Comparison of ENCODE assay signal across 9 mouse cellular contexts in the genomic region with DNA sequence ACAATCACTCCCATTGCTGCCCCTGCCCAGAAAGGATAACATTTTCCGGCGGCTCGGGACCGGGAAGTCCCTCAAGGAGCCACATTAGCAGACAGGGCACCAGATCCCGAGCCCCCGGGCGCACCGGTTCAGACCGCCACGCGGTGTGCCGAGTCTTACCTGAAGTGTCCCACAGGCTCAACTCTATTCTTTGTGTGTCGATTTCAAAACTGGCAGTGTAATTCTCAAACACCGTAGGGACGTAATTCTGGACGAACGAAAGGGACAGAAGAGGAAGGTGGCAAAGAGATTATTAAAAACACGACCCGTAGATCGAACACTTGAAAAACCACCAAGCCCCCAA. TPM values are rescaled to one million over a fixed set of nuclear protein-coding genes. Genes with fewer than 3 reads are reported as not detected.
DNase-seq lines count a peak whose midpoint lies in the region; ATAC-seq and TF ChIP-seq lines count a peak whose summit lies in the region.
"Had no signal": no experiment of that assay in that cellular context is flagged by ENCODE, and none has a peak within 500 bp of the region (broad histone marks: within the 10 kb centered on the region; RNA-seq: fewer than 3 reads in every experiment).

No protein-coding gene starts in this region.

- no peaks in the 10 kb centered on the region for H3K9me3 ChIP-seq in heart, embryonic 15.5 days (replicated peaks)
- no peaks in the 10 kb centered on the region for H3K9me3 ChIP-seq in E14TG2a.4 (ENCODE audit: low read length)
- no peaks in the 10 kb centered on the region for H3K9me3 ChIP-seq in forebrain, embryonic 14.5 days (replicated peaks; ENCODE audit: control insufficient read depth, low read length)
- H3K9me3 ChIP-seq in liver, embryonic 16.5 days (replicated peaks; ENCODE audit: control insufficient read depth, low read length) = no peaks in the 10 kb centered on the region

- H3K36me3 ChIP-seq in heart, embryonic 15.5 days = no peaks in the 10 kb centered on the region
- no peaks in the 10 kb centered on the region for H3K36me3 ChIP-seq in E14TG2a.4 (ENCODE audit: insufficient read depth, low read length)
- H3K36me3 ChIP-seq in forebrain, embryonic 14.5 days (ENCODE audit: control insufficient read depth, insufficient read depth, low read length) = 0 out of 2 replicates have a peak, but pooled peaks cover 6% of the 10 kb centered on the region
- H3K36me3 ChIP-seq in liver, embryonic 16.5 days (ENCODE audit: control insufficient read depth, insufficient read depth) = no peaks in the 10 kb centered on the region

- peak overlapping the region; percentile 77 for H3K4me2 ChIP-seq in heart, embryonic 15.5 days
- H3K4me2 ChIP-seq in forebrain, embryonic 14.5 days (ENCODE audit: low read length) = peak overlapping the region; percentile 74
- peak overlapping the region; percentile 47 for H3K4me2 ChIP-seq in liver, embryonic 16.5 days (ENCODE audit: low read depth, low read length)

- 0 out of 2 replicates have a peak, but pooled peaks have one; percentile 9 for ATAC-seq in heart, embryonic 15.5 days (replicated peaks; ENCODE audit: insufficient number of reproducible peaks, insufficient read depth, low FRiP score, low read depth)
- peak; percentile 21 for ATAC-seq in forebrain, embryonic 14.5 days
- ATAC-seq in liver, embryonic 16.5 days (ENCODE audit: low read depth) = 0 out of 2 replicates have a peak, but pooled peaks have one; percentile 4

- no peak for DNase-seq in heart, adult 9 months (ENCODE audit: low spot score in 2 of 2)
- no peak for DNase-seq in forebrain, embryonic 14.5 days (ENCODE audit: low spot score)
- no peak for DNase-seq in retina, postnatal 1 day
- DNase-seq in adrenal gland, adult 18-20 months (ENCODE audit: low spot score in 2 of 2) = no peak
- DNase-seq in frontal cortex, postnatal 14 days (ENCODE audit: low spot score in 2 of 2) = no peak

- peak overlapping the region; percentile 84 for H3K9ac ChIP-seq in heart, embryonic 15.5 days
- H3K9ac ChIP-seq in forebrain, embryonic 14.5 days (ENCODE audit: low read length) = peak overlapping the region; percentile 98
- peak overlapping the region; percentile 65 for H3K9ac ChIP-seq in liver, embryonic 16.5 days (ENCODE audit: low read depth, low read length)

- TF ChIP-seq CTCF in E14TG2a.4 (conservative IDR thresholded peaks at IDR 0.05; ENCODE audit: low read length) = no peak

- H3K27ac ChIP-seq in heart, embryonic 15.5 days = peak overlapping the region; percentile 96
- peak overlapping the region; percentile 94 for H3K27ac ChIP-seq in forebrain, embryonic 14.5 days (ENCODE audit: low read depth, low read length)
- peak overlapping the region; percentile 59 for H3K27ac ChIP-seq in liver, embryonic 16.5 days (ENCODE audit: low read length)

- WGBS in heart, embryonic 15.5 days = 0% methylated on average over 20 of the region's 20 CpGs
- WGBS in forebrain, embryonic 14.5 days = under 1% methylated on average over 20 of the region's 20 CpGs
- WGBS in liver, embryonic 16.5 days (ENCODE audit: insufficient replicate concordance) = under 1% methylated on average over 20 of the region's 20 CpGs

- H3K27me3 ChIP-seq in heart, embryonic 15.5 days = peaks cover 13% of the 10 kb centered on the region
- H3K27me3 ChIP-seq in E14TG2a.4 (ENCODE audit: insufficient read depth, low read length) = peaks cover 13% of the 10 kb centered on the region
- H3K27me3 ChIP-seq in forebrain, embryonic 14.5 days (replicated peaks; ENCODE audit: control insufficient read depth, insufficient read depth, low read length) = no peaks in the 10 kb centered on the region
- H3K27me3 ChIP-seq in liver, embryonic 16.5 days (ENCODE audit: control insufficient read depth, insufficient read depth, low read depth, low read length) = peaks cover 17% of the 10 kb centered on the region

- H3K4me1 ChIP-seq in heart, embryonic 15.5 days (replicated peaks) = peaks cover 24% of the 10 kb centered on the region
- peaks cover 46% of the 10 kb centered on the region for H3K4me1 ChIP-seq in E14TG2a.4 (replicated peaks; ENCODE audit: low read depth, low read length)
- peaks cover 23% of the 10 kb centered on the region for H3K4me1 ChIP-seq in forebrain, embryonic 14.5 days (ENCODE audit: control insufficient read depth, insufficient read depth, low read length)
- H3K4me1 ChIP-seq in liver, embryonic 16.5 days (ENCODE audit: control insufficient read depth, low read depth, low read length) = no peaks in the 10 kb centered on the region; the same call in 1 of the 2 replicates

- H3K4me3 ChIP-seq in heart, embryonic 15.5 days = peak overlapping the region; percentile 80
- H3K4me3 ChIP-seq in E14TG2a.4 (replicated peaks; ENCODE audit: low read length) = peak overlapping the region; percentile 85
- H3K4me3 ChIP-seq in forebrain, embryonic 14.5 days (ENCODE audit: low read depth, low read length) = peak overlapping the region; percentile 91
- peak overlapping the region; percentile 64 for H3K4me3 ChIP-seq in liver, embryonic 16.5 days (ENCODE audit: low read depth, low read length)

RNA-seq across cellular contexts. Expression of gene Rnd3, which starts 0.9 kb away (rescaled TPM):
- polyA plus RNA-seq in heart, embryonic 15.5 days (2015; fragmentation: Nextera tagmentation; extraction: Ambion mirVana) = 27.2 and 31.2 TPM in 2 replicates
- polyA plus RNA-seq in forebrain, embryonic 14.5 days (2014; fragmentation: Nextera tagmentation; extraction: Ambion mirVana) = 191 and 206 TPM in 2 replicates
- polyA plus RNA-seq in liver, embryonic 16.5 days (2015; fragmentation: Nextera tagmentation; extraction: Ambion mirVana) = 12.9 and 14.4 TPM in 2 replicates
- total RNA-seq in adrenal gland, adult 18-20 months (2021) = 10 to 100 TPM; 33.9 to 35.3 TPM
- total RNA-seq: MEL had no signal
